Mouse (Mus musculus): ENCODE measurements at regions not wholly inside any gene's neighbourhood (a gene's known extent, or its start where the extent isn't known, plus 50 kb on each side); places are given as distances from the start of the nearest gene placed in this dataset.

GRCm38 (mm10) chr8:92302694-92303093, 54.7 kb upstream of the Irx5 start:
- no peak overlapping the region for H3K27ac ChIP-seq (ENCODE audit: low read depth, low read length)
- no peaks in the 10 kb centered on the region for H3K27me3 ChIP-seq (replicated peaks; ENCODE audit: control insufficient read depth, insufficient read depth, low read length)
- no peak overlapping the region for H3K4me2 ChIP-seq (ENCODE audit: low read length)
- H3K9ac ChIP-seq (ENCODE audit: low read length) = no peak overlapping the region
- DNase-seq (ENCODE audit: low spot score) = no peak
- WGBS = 89% methylated on average over 7 of the region's 7 CpGs
- H3K36me3 ChIP-seq (ENCODE audit: control insufficient read depth, insufficient read depth, low read length) = no peaks in the 10 kb centered on the region
- no peaks in the 10 kb centered on the region for H3K4me1 ChIP-seq (ENCODE audit: control insufficient read depth, insufficient read depth, low read length)
- peaks cover 6% of the 10 kb centered on the region; the same call in 1 of the 2 replicates for H3K9me3 ChIP-seq (replicated peaks; ENCODE audit: control insufficient read depth, low read length)
- no peak for ATAC-seq
- H3K4me3 ChIP-seq (ENCODE audit: low read depth, low read length) = no peak overlapping the region

GRCm38 (mm10) chr8:92301029-92301428, 56.4 kb upstream of the Irx5 start:
- no peak overlapping the region for H3K4me2 ChIP-seq (ENCODE audit: low read length)
- H3K36me3 ChIP-seq (ENCODE audit: control insufficient read depth, insufficient read depth, low read length) = no peaks in the 10 kb centered on the region
- peaks cover 6% of the 10 kb centered on the region; the same call in 1 of the 2 replicates for H3K9me3 ChIP-seq (replicated peaks; ENCODE audit: control insufficient read depth, low read length)
- WGBS = 92% methylated on average over 3 of the region's 3 CpGs
- H3K4me3 ChIP-seq (ENCODE audit: low read depth, low read length) = no peak overlapping the region
- H3K9ac ChIP-seq (ENCODE audit: low read length) = no peak overlapping the region
- no peak for DNase-seq (ENCODE audit: low spot score)
- H3K4me1 ChIP-seq (ENCODE audit: control insufficient read depth, insufficient read depth, low read length) = no peaks in the 10 kb centered on the region
- H3K27ac ChIP-seq (ENCODE audit: low read depth, low read length) = no peak overlapping the region
- ATAC-seq = no peak
- H3K27me3 ChIP-seq (replicated peaks; ENCODE audit: control insufficient read depth, insufficient read depth, low read length) = no peaks in the 10 kb centered on the region

GRCm38 (mm10) chr8:92286841-92287811, 70.3 kb upstream of the Irx5 start:
- ATAC-seq = no peak
- H3K9ac ChIP-seq (ENCODE audit: low read length) = no peak overlapping the region
- H3K4me1 ChIP-seq (ENCODE audit: control insufficient read depth, insufficient read depth, low read length) = no peaks in the 10 kb centered on the region
- no peaks in the 10 kb centered on the region for H3K36me3 ChIP-seq (ENCODE audit: control insufficient read depth, insufficient read depth, low read length)
- 83% methylated on average over 26 of the region's 26 CpGs for WGBS
- H3K4me2 ChIP-seq (ENCODE audit: low read length) = no peak overlapping the region
- no peaks in the 10 kb centered on the region for H3K27me3 ChIP-seq (replicated peaks; ENCODE audit: control insufficient read depth, insufficient read depth, low read length)
- DNase-seq (ENCODE audit: low spot score) = no peak
- no peak overlapping the region for H3K4me3 ChIP-seq (ENCODE audit: low read depth, low read length)
- no peak overlapping the region for H3K27ac ChIP-seq (ENCODE audit: low read depth, low read length)
- no peaks in the 10 kb centered on the region for H3K9me3 ChIP-seq (replicated peaks; ENCODE audit: control insufficient read depth, low read length)

- Histone ChIP-seq H3K4me3 (ENCODE audit: low read depth, low read length) (no peak overlapping the region), H3K36me3 (ENCODE audit: control insufficient read depth, insufficient read depth, low read length) (no peaks in the 10 kb centered on the region), H3K4me2 (ENCODE audit: low read length) (no peak overlapping the region), H3K4me1 (ENCODE audit: control insufficient read depth, insufficient read depth, low read length) (no peaks in the 10 kb centered on the region), H3K9me3 (replicated peaks; ENCODE audit: control insufficient read depth, low read length) (no peaks in the 10 kb centered on the region), H3K27me3 (replicated peaks; ENCODE audit: control insufficient read depth, insufficient read depth, low read length) (no peaks in the 10 kb centered on the region), H3K27ac (ENCODE audit: low read depth, low read length) (no peak overlapping the region), H3K9ac (ENCODE audit: low read length) (no peak overlapping the region)
- 90% methylated on average over 5 of the region's 5 CpGs for WGBS
- DNase-seq (ENCODE audit: low spot score) = no peak
- ATAC-seq = no peak
Measured at GRCm38 (mm10) chr8:92275755-92276154, 81.7 kb upstream of the Irx5 start.

- H3K4me2 ChIP-seq (ENCODE audit: low read length) = no peak overlapping the region
- H3K9me3 ChIP-seq (replicated peaks; ENCODE audit: control insufficient read depth, low read length) = 0 out of 2 replicates have a peak, but pooled peaks cover 3% of the 10 kb centered on the region
- no peak overlapping the region for H3K27ac ChIP-seq (ENCODE audit: low read depth, low read length)
- WGBS = 90% methylated on average over 1 of the region's 1 CpGs
- DNase-seq (ENCODE audit: low spot score) (no peak), ATAC-seq (no peak)
- H3K27me3 ChIP-seq (replicated peaks; ENCODE audit: control insufficient read depth, insufficient read depth, low read length) = no peaks in the 10 kb centered on the region
- H3K4me1 ChIP-seq (ENCODE audit: control insufficient read depth, insufficient read depth, low read length) = no peaks in the 10 kb centered on the region
- H3K9ac ChIP-seq (ENCODE audit: low read length) = no peak overlapping the region
- no peaks in the 10 kb centered on the region for H3K36me3 ChIP-seq (ENCODE audit: control insufficient read depth, insufficient read depth, low read length)
- no peak overlapping the region for H3K4me3 ChIP-seq (ENCODE audit: low read depth, low read length)
Measured at GRCm38 (mm10) chr8:92272726-92273125, 84.7 kb upstream of the Irx5 start.

- H3K4me1 ChIP-seq (ENCODE audit: control insufficient read depth, insufficient read depth, low read length) = no peaks in the 10 kb centered on the region
- H3K9me3 ChIP-seq (replicated peaks; ENCODE audit: control insufficient read depth, low read length) = 0 out of 2 replicates have a peak, but pooled peaks cover 3% of the 10 kb centered on the region
- H3K36me3 ChIP-seq (ENCODE audit: control insufficient read depth, insufficient read depth, low read length) = no peaks in the 10 kb centered on the region
- no peaks in the 10 kb centered on the region for H3K27me3 ChIP-seq (replicated peaks; ENCODE audit: control insufficient read depth, insufficient read depth, low read length)
- DNase-seq (ENCODE audit: low spot score) (no peak), ATAC-seq (no peak)
- H3K9ac ChIP-seq (ENCODE audit: low read length) = no peak overlapping the region
- 78% methylated on average over 5 of the region's 5 CpGs for WGBS
- no peak overlapping the region for H3K4me2 ChIP-seq (ENCODE audit: low read length)
- no peak overlapping the region for H3K4me3 ChIP-seq (ENCODE audit: low read depth, low read length)
- no peak overlapping the region for H3K27ac ChIP-seq (ENCODE audit: low read depth, low read length)
Measured at GRCm38 (mm10) chr8:92272073-92272472, 85.4 kb upstream of the Irx5 start.

GRCm38 (mm10) chr8:92270636-92271035, 86.8 kb upstream of the Irx5 start:
- Histone ChIP-seq H3K27me3 (replicated peaks; ENCODE audit: control insufficient read depth, insufficient read depth, low read length) (no peaks in the 10 kb centered on the region), H3K36me3 (ENCODE audit: control insufficient read depth, insufficient read depth, low read length) (no peaks in the 10 kb centered on the region), H3K4me2 (ENCODE audit: low read length) (no peak overlapping the region), H3K9ac (ENCODE audit: low read length) (no peak overlapping the region), H3K9me3 (replicated peaks; ENCODE audit: control insufficient read depth, low read length) (0 out of 2 replicates have a peak, but pooled peaks cover 3% of the 10 kb centered on the region), H3K27ac (ENCODE audit: low read depth, low read length) (no peak overlapping the region), H3K4me1 (ENCODE audit: control insufficient read depth, insufficient read depth, low read length) (no peaks in the 10 kb centered on the region), H3K4me3 (ENCODE audit: low read depth, low read length) (no peak overlapping the region)
- ATAC-seq (no peak), DNase-seq (ENCODE audit: low spot score) (no peak)

GRCm38 (mm10) chr8:92267415-92267814, 90.0 kb upstream of the Irx5 start:
- H3K9ac ChIP-seq (ENCODE audit: low read length) = no peak overlapping the region
- no peak overlapping the region for H3K4me2 ChIP-seq (ENCODE audit: low read length)
- H3K4me3 ChIP-seq (ENCODE audit: low read depth, low read length) = no peak overlapping the region
- H3K9me3 ChIP-seq (replicated peaks; ENCODE audit: control insufficient read depth, low read length) = 0 out of 2 replicates have a peak, but pooled peaks cover 3% of the 10 kb centered on the region
- no peak for DNase-seq (ENCODE audit: low spot score)
- H3K27ac ChIP-seq (ENCODE audit: low read depth, low read length) = no peak overlapping the region
- WGBS = 87% methylated on average over 6 of the region's 6 CpGs
- no peak for ATAC-seq
- no peaks in the 10 kb centered on the region for H3K36me3 ChIP-seq (ENCODE audit: control insufficient read depth, insufficient read depth, low read length)
- H3K27me3 ChIP-seq (replicated peaks; ENCODE audit: control insufficient read depth, insufficient read depth, low read length) = no peaks in the 10 kb centered on the region
- H3K4me1 ChIP-seq (ENCODE audit: control insufficient read depth, insufficient read depth, low read length) = no peaks in the 10 kb centered on the region

- ATAC-seq = no peak
- Histone ChIP-seq H3K4me2 (ENCODE audit: low read length) (no peak overlapping the region), H3K4me1 (ENCODE audit: control insufficient read depth, insufficient read depth, low read length) (no peaks in the 10 kb centered on the region), H3K9me3 (replicated peaks; ENCODE audit: control insufficient read depth, low read length) (no peaks in the 10 kb centered on the region), H3K27ac (ENCODE audit: low read depth, low read length) (no peak overlapping the region), H3K36me3 (ENCODE audit: control insufficient read depth, insufficient read depth, low read length) (no peaks in the 10 kb centered on the region), H3K9ac (ENCODE audit: low read length) (no peak overlapping the region), H3K27me3 (replicated peaks; ENCODE audit: control insufficient read depth, insufficient read depth, low read length) (no peaks in the 10 kb centered on the region), H3K4me3 (ENCODE audit: low read depth, low read length) (no peak overlapping the region)
- WGBS = 77% methylated on average over 8 of the region's 8 CpGs
- DNase-seq (ENCODE audit: low spot score) = peak; percentile 35
Measured at GRCm38 (mm10) chr8:92260056-92260455, 97.4 kb upstream of the Irx5 start.

Data from forebrain, embryonic 14.5 days (tissue).